ENCODE assay signal across 8 mouse cellular contexts in genomic region chr11:95840694-95841497, GRCm38 (mm10). TPM values are rescaled to one million over a fixed set of nuclear protein-coding genes. Genes with fewer than 3 reads are reported as not detected.
DNase-seq lines count a peak whose midpoint lies in the region; ATAC-seq and TF ChIP-seq lines count a peak whose summit lies in the region.

No protein-coding gene starts in this region.

- DNase-seq in heart, postnatal 14 days, result no peak
- no peak for DNase-seq in neural tube, embryonic 10.5 days (ENCODE audit: extremely low spot score, low spot score)
- no peak for DNase-seq in intestine, embryonic 14.5 days (ENCODE audit: low spot score)
- DNase-seq in gastrocnemius, postnatal 36 days, result no peak
- DNase-seq in ovary, postnatal 36 days (ENCODE audit: low spot score), result no peak

- peak overlapping the region; percentile 42 for H3K4me3 ChIP-seq in heart, embryonic 14.5 days (ENCODE audit: control insufficient read depth in 1 of 2, insufficient read depth in 1 of 2, low read depth in 1 of 2, low read length in 2 of 2)
- 0 out of 2 replicates have a peak overlapping the region, but pooled peaks have one; percentile 6 for H3K4me3 ChIP-seq in neural tube, embryonic 13.5 days
- H3K4me3 ChIP-seq in intestine, embryonic 14.5 days (ENCODE audit: low read depth, low read length), result peak overlapping the region; percentile 19; the same call in 1 of the 2 replicates
- H3K4me3 ChIP-seq in small intestine, adult 2 months (ENCODE audit: low read depth, low read length), result peak overlapping the region; percentile 73

- peak overlapping the region; percentile 63 to 82 for H3K27ac ChIP-seq in heart, embryonic 14.5 days (replicated peaks in 1 of 2; ENCODE audit: control insufficient read depth in 1 of 2, insufficient read depth in 1 of 2, low read depth in 2 of 2, low read length in 2 of 2)
- H3K27ac ChIP-seq in neural tube, embryonic 13.5 days (replicated peaks), result no peak overlapping the region
- H3K27ac ChIP-seq in intestine, embryonic 14.5 days (ENCODE audit: low read depth), result no peak overlapping the region
- H3K27ac ChIP-seq in small intestine, adult 2 months (ENCODE audit: insufficient read depth, low read depth, low read length), result peak overlapping the region; percentile 80

- H3K4me2 ChIP-seq in heart, embryonic 14.5 days (ENCODE audit: low read length), result peak overlapping the region; percentile 52
- peak overlapping the region; percentile 19; the same call in 1 of the 2 replicates for H3K4me2 ChIP-seq in neural tube, embryonic 13.5 days
- H3K4me2 ChIP-seq in intestine, embryonic 14.5 days (ENCODE audit: low read length), result 0 out of 2 replicates have a peak overlapping the region, but pooled peaks have one; percentile 34

- TF ChIP-seq CTCF in small intestine, adult 2 months (IDR thresholded peaks at IDR 0.05; ENCODE audit: extremely low read depth, insufficient read length, insufficient replicate concordance, low read depth, low read length), result no peak

- H3K9ac ChIP-seq in heart, embryonic 14.5 days (ENCODE audit: low read length), result peak overlapping the region; percentile 68
- no peak overlapping the region; the same call in 1 of the 2 replicates for H3K9ac ChIP-seq in neural tube, embryonic 13.5 days
- H3K9ac ChIP-seq in intestine, embryonic 14.5 days (ENCODE audit: low read length), result no peak overlapping the region

- peaks cover 21 to 31% of the 10 kb centered on the region in 2 experiments for H3K4me1 ChIP-seq in heart, embryonic 14.5 days (ENCODE audit: control insufficient read depth in 2 of 2, insufficient read depth in 2 of 2, low read length in 2 of 2)
- peaks cover 18% of the 10 kb centered on the region for H3K4me1 ChIP-seq in neural tube, embryonic 13.5 days (replicated peaks)
- peaks cover 20% of the 10 kb centered on the region for H3K4me1 ChIP-seq in intestine, embryonic 14.5 days (replicated peaks; ENCODE audit: control insufficient read depth, insufficient read depth, low read length)
- peaks cover 19% of the 10 kb centered on the region for H3K4me1 ChIP-seq in small intestine, adult 2 months (ENCODE audit: control insufficient read depth, insufficient read depth, insufficient read length, low read length)

- ATAC-seq in heart, embryonic 14.5 days (ENCODE audit: insufficient number of reproducible peaks, insufficient read depth, low FRiP score, low read depth), result no peak
- no peak for ATAC-seq in neural tube, embryonic 13.5 days (ENCODE audit: low read depth)
- ATAC-seq in intestine, embryonic 14.5 days (replicated peaks; ENCODE audit: low FRiP score, low TSS enrichment, low read depth), result no peak

- intact Hi-C loops in heart, postnatal 14 days (cut with DNase I), result no loop called here
- intact Hi-C loops in gastrocnemius, postnatal 36 days (cut with DNase I), result no loop called here

- 0 out of 2 replicates have a peak, but pooled peaks cover 3% of the 10 kb centered on the region for H3K36me3 ChIP-seq in heart, embryonic 14.5 days (ENCODE audit: control insufficient read depth, insufficient read depth, low read length)
- no peaks in the 10 kb centered on the region for H3K36me3 ChIP-seq in neural tube, embryonic 13.5 days
- H3K36me3 ChIP-seq in intestine, embryonic 14.5 days (ENCODE audit: control insufficient read depth, insufficient read depth, low read length), result no peaks in the 10 kb centered on the region
- no peaks in the 10 kb centered on the region for H3K36me3 ChIP-seq in small intestine, adult 2 months (ENCODE audit: control insufficient read depth, insufficient read depth, low read length)

- no peaks in the 10 kb centered on the region for H3K9me3 ChIP-seq in heart, embryonic 14.5 days (ENCODE audit: control insufficient read depth, low read length)
- H3K9me3 ChIP-seq in neural tube, embryonic 13.5 days, result no peaks in the 10 kb centered on the region
- no peaks in the 10 kb centered on the region for H3K9me3 ChIP-seq in intestine, embryonic 14.5 days (ENCODE audit: control insufficient read depth, low read length)

- TF ChIP-seq POLR2A in small intestine, adult 2 months (IDR thresholded peaks at IDR 0.05; ENCODE audit: low read depth, low read length), result no peak

- WGBS in heart, embryonic 14.5 days, result 55% methylated on average over 5 of the region's 5 CpGs
- 72% methylated on average over 5 of the region's 5 CpGs for WGBS in neural tube, embryonic 13.5 days
- WGBS in intestine, embryonic 14.5 days, result 73% methylated on average over 5 of the region's 5 CpGs
- WGBS in small intestine, adult 2 months, result 71% methylated on average over 5 of the region's 5 CpGs

- no peaks in the 10 kb centered on the region; the same call in 1 of the 2 replicates for H3K27me3 ChIP-seq in heart, embryonic 14.5 days (ENCODE audit: control insufficient read depth, insufficient read depth, low read length)
- peaks cover 52% of the 10 kb centered on the region for H3K27me3 ChIP-seq in neural tube, embryonic 13.5 days
- no peaks in the 10 kb centered on the region; the same call in 1 of the 2 replicates for H3K27me3 ChIP-seq in intestine, embryonic 14.5 days (replicated peaks; ENCODE audit: control insufficient read depth, insufficient read depth, low read length)
- no peaks in the 10 kb centered on the region for H3K27me3 ChIP-seq in small intestine, adult 2 months (ENCODE audit: control insufficient read depth, insufficient read depth, low read length)

RNA-seq across cellular contexts. Expression of gene Abi3, which starts 1.4 kb away (rescaled TPM):
- 9.0 and 11.4 TPM in 2 replicates for polyA plus RNA-seq in heart, embryonic 14.5 days (2014; fragmentation: Nextera tagmentation; extraction: Ambion mirVana)
- 10 to 100 TPM; 20.7 to 21.0 TPM for total RNA-seq in heart, postnatal 14 days (2021)
- 2.5 and 2.6 TPM in 2 replicates for polyA plus RNA-seq in neural tube, embryonic 13.5 days (2015; fragmentation: Nextera tagmentation; extraction: Ambion mirVana)
- 4.8 TPM in 2 replicates for polyA plus RNA-seq in intestine, embryonic 14.5 days (2014; fragmentation: Nextera tagmentation; extraction: Ambion mirVana)
- polyA plus RNA-seq in small intestine, adult 2 months (2012; rRNA removed), result 34.0 and 73.5 TPM in 2 replicates
- 1 to 10 TPM; 2.8 to 3.6 TPM for total RNA-seq in gastrocnemius, postnatal 36 days (2021)

RNA-seq across cellular contexts. Expression of gene Gngt2, which starts 3.9 kb away (rescaled TPM):
- polyA plus RNA-seq in heart, embryonic 14.5 days (2014; fragmentation: Nextera tagmentation; extraction: Ambion mirVana), result 34.1 and 34.2 TPM in 2 replicates
- 10 to 100 TPM; 18.3 to 20.0 TPM for total RNA-seq in heart, postnatal 14 days (2021)
- polyA plus RNA-seq in neural tube, embryonic 13.5 days (2015; fragmentation: Nextera tagmentation; extraction: Ambion mirVana), result 3.2 and 4.6 TPM in 2 replicates
- 17.2 and 19.1 TPM in 2 replicates for polyA plus RNA-seq in intestine, embryonic 14.5 days (2014; fragmentation: Nextera tagmentation; extraction: Ambion mirVana)
- 2.1 and 4.7 TPM in 2 replicates for polyA plus RNA-seq in small intestine, adult 2 months (2012; rRNA removed)
- 1 to 10 TPM; 4.2 to 5.5 TPM for total RNA-seq in gastrocnemius, postnatal 36 days (2021)

RNA-seq across cellular contexts. Expression of gene Phospho1, which starts 16.6 kb away (rescaled TPM):
- polyA plus RNA-seq in heart, embryonic 14.5 days (2014; fragmentation: Nextera tagmentation; extraction: Ambion mirVana), result 2.9 and 4.4 TPM in 2 replicates
- total RNA-seq in heart, postnatal 14 days (2021), result 100 to 1,000 TPM; 172 to 179 TPM
- polyA plus RNA-seq in neural tube, embryonic 13.5 days (2015; fragmentation: Nextera tagmentation; extraction: Ambion mirVana), result not detected in 2 replicates
- 0.39 TPM in 1 of 2 replicates, not detected in the other for polyA plus RNA-seq in intestine, embryonic 14.5 days (2014; fragmentation: Nextera tagmentation; extraction: Ambion mirVana)
- polyA plus RNA-seq in small intestine, adult 2 months (2012; rRNA removed), result 236 and 278 TPM in 2 replicates
- total RNA-seq in gastrocnemius, postnatal 36 days (2021), result 100 to 1,000 TPM; 287 to 314 TPM

Comparison
In these comparisons a context has a peak if more than half of its experiments do, and no peak if none do; other contexts are left out.
1. H3K27ac ChIP-seq: peak in heart, embryonic 14.5 days (2 of 2) and small intestine, adult 2 months (single experiment); none in neural tube, embryonic 13.5 days (single experiment) and intestine, embryonic 14.5 days (single experiment).
2. H3K4me3 ChIP-seq: peak in every context shown above with its lines; median percentile 73 in small intestine, adult 2 months; 42 in heart, embryonic 14.5 days; 19 in intestine, embryonic 14.5 days; 6 in neural tube, embryonic 13.5 days.
3. RNA of gene Phospho1, which starts 16.6 kb away (polyA plus RNA-seq): 236 to 278 TPM in small intestine, adult 2 months; 2.9 to 4.4 TPM in heart, embryonic 14.5 days, 0.39 TPM in intestine, embryonic 14.5 days and not detected in neural tube, embryonic 13.5 days; every median in the first group is over 10 times any median in the second.
4. Peak in every context shown above with its lines, with median percentiles within 50 percentile points of each other: H3K4me2 ChIP-seq.